Mouse (Mus musculus): ENCODE data around the gene Ttf1. TPM values are rescaled to one million over a fixed set of nuclear protein-coding genes. Genes with fewer than 3 reads are reported as not detected.
"Not testable (repeated sequence)": the region's sequence is repeated elsewhere in the genome, so short reads cannot be mapped to it uniquely, and the experiment has no call there.

Gene Ttf1
- polyA plus RNA-seq, 1 experiment from 2014 or later, result 9.5 TPM

- no peaks in the 10 kb centered on the region for H3K27me3 ChIP-seq (ENCODE audit: insufficient read depth, poor library complexity, severe bottlenecking)
- H3K4me1 ChIP-seq, result no peaks in the 10 kb centered on the region
- no peaks in the 10 kb centered on the region for H3K9me3 ChIP-seq
- H3K27ac ChIP-seq, result no peak overlapping the region
- H3K4me3 ChIP-seq, result no peak overlapping the region
- WGBS, result 79% methylated on average over 11 of the region's 11 CpGs
- H3K36me3 ChIP-seq, result peaks cover 90% of the 10 kb centered on the region
- DNase-seq (ENCODE audit: low spot score), result no peak
These were observed 15.4 kb downstream of the Ttf1 start for GRCm38 (mm10) chr2:29075331-29076070.

DNA sequence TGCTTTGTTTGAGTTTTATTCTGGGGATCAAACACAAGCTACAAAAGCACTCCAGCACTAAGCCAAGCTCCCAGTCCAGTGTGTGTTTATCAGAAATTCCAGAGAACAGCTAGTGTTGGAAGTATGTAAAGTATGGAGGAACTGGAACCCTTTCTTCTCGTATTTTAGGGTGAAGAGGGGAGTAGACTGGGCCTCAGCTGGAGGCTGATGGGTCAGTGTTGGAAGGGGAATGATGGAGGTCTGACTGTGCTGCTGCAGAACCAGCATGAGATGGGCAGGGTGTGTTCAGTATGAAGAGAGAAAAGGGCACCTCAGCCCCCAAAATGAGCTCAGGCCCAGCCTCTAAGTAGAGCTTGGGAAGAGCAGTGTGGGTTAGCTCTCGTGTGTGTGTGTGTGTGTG, 16.2 kb downstream of the Ttf1 start:
- Histone ChIP-seq H3K9me3 (no peaks in the 10 kb centered on the region), H3K36me3 (peaks cover 90% of the 10 kb centered on the region), H3K4me3 (no peak overlapping the region), H3K4me1 (no peaks in the 10 kb centered on the region), H3K27me3 (ENCODE audit: insufficient read depth, poor library complexity, severe bottlenecking) (no peaks in the 10 kb centered on the region), H3K27ac (no peak overlapping the region)
- 71% methylated on average over 2 of the region's 2 CpGs for WGBS
- DNase-seq (ENCODE audit: low spot score), result no peak

- H3K27ac ChIP-seq, result no peak overlapping the region
- no peaks in the 10 kb centered on the region for H3K9me3 ChIP-seq
- H3K27me3 ChIP-seq (ENCODE audit: insufficient read depth, poor library complexity, severe bottlenecking), result no peaks in the 10 kb centered on the region
- peaks cover 93% of the 10 kb centered on the region for H3K36me3 ChIP-seq
- peak; percentile 28 for DNase-seq (ENCODE audit: low spot score)
- H3K4me1 ChIP-seq, result no peaks in the 10 kb centered on the region
- no peak overlapping the region for H3K4me3 ChIP-seq
- 70% methylated on average over 3 of the region's 3 CpGs for WGBS
These were observed 21.9 kb downstream of the Ttf1 start for GRCm38 (mm10) chr2:29081965-29082364.

DNA sequence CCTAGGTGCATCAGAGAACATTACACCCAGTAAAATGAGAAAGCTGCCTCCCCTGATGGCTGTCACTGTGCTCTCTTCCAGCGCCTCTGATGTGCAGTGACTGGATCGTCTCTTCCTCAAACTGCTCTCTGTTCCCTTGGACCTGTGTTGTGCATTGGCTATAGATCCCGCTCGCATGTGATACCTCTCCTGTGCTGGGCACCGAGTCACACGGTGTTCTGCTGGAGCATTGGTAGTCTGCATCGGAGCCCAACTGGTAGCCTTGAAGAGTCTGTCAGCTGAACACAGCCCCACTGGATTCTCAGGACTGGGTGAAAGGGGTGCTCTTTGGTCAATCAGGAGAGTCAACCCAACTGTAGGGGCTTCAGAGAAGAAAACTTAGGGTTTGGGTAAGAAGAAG, 26.0 kb downstream of the Ttf1 start:
- H3K27me3 ChIP-seq (ENCODE audit: insufficient read depth, poor library complexity, severe bottlenecking), result no peaks in the 10 kb centered on the region
- H3K36me3 ChIP-seq, result peaks cover 66% of the 10 kb centered on the region
- peak; percentile 68 for DNase-seq (ENCODE audit: low spot score)
- H3K9me3 ChIP-seq, result no peaks in the 10 kb centered on the region
- 94% methylated on average over 7 of the region's 7 CpGs for WGBS
- no peaks in the 10 kb centered on the region for H3K4me1 ChIP-seq
- H3K4me3 ChIP-seq, result no peak overlapping the region
- H3K27ac ChIP-seq, result no peak overlapping the region

- WGBS, result 88% methylated on average over 6 of the region's 6 CpGs
- not testable (repeated sequence) for H3K27ac ChIP-seq; DNase-seq (ENCODE audit: low spot score); H3K27me3 ChIP-seq (ENCODE audit: insufficient read depth, poor library complexity, severe bottlenecking); H3K4me3 ChIP-seq; H3K9me3 ChIP-seq; H3K4me1 ChIP-seq
- H3K36me3 ChIP-seq, result peaks cover 34% of the 10 kb centered on the region
These were observed 29.2 kb downstream of the Ttf1 start for GRCm38 (mm10) chr2:29089276-29089675.

DNA sequence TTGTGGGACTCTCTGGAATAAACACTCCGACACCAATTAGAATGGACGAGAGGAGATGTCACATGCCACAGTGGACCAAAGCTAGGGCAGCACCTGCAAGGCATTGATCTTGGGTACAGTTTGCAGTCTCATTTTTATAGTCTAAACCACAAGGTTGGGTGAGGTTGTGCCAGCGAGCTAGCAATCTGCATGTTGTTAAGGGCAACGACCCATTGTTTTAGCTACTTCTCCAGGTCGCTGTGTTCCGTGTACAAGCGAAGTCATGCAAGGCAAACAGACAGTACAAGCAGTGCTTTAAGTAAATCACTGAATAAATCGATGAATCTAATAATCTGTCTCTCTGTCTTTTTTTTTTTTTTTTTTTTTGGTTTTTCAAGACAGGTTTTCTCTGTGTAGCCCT, 35.6 kb downstream of the Ttf1 start:
- Histone ChIP-seq H3K27ac (no peak overlapping the region), H3K4me1 (no peaks in the 10 kb centered on the region), H3K9me3 (no peaks in the 10 kb centered on the region), H3K36me3 (no peaks in the 10 kb centered on the region), H3K4me3 (no peak overlapping the region), H3K27me3 (ENCODE audit: insufficient read depth, poor library complexity, severe bottlenecking) (no peaks in the 10 kb centered on the region)
- WGBS, result 88% methylated on average over 8 of the region's 8 CpGs
- no peak for DNase-seq (ENCODE audit: low spot score)

DNA sequence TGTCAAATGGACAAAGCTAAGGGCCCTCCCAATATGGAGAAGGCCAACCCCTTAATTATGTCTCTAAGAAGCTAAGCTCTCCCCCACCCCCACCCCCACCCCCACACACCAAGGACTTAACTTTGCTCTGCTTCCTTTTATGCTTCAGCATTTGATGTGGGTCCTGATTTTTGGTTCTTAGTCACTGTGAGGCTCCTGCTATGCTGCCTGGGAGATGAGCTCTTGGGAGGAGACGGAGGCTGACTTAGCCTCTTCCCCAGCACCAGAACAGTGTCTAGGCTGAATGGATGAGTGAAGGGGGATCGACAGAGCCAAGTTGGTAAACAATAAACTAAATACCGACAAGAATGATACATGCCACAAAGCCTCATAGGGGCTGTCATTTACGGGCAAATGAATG, 36.7 kb downstream of the Ttf1 start:
- WGBS, result 64% methylated on average over 4 of the region's 4 CpGs
- no peaks in the 10 kb centered on the region for H3K27me3 ChIP-seq (ENCODE audit: insufficient read depth, poor library complexity, severe bottlenecking)
- no peaks in the 10 kb centered on the region for H3K9me3 ChIP-seq
- no peaks in the 10 kb centered on the region for H3K4me1 ChIP-seq
- no peak overlapping the region for H3K4me3 ChIP-seq
- no peak overlapping the region for H3K27ac ChIP-seq
- no peaks in the 10 kb centered on the region for H3K36me3 ChIP-seq
- no peak for DNase-seq (ENCODE audit: low spot score)

GRCm38 (mm10) chr2:29097465-29097864, 37.4 kb downstream of the Ttf1 start:
- Histone ChIP-seq H3K4me1 (no peaks in the 10 kb centered on the region), H3K27ac (no peak overlapping the region), H3K27me3 (ENCODE audit: insufficient read depth, poor library complexity, severe bottlenecking) (no peaks in the 10 kb centered on the region), H3K9me3 (no peaks in the 10 kb centered on the region), H3K36me3 (no peaks in the 10 kb centered on the region), H3K4me3 (no peak overlapping the region)
- no peak for DNase-seq (ENCODE audit: low spot score)
- 81% methylated on average over 3 of the region's 3 CpGs for WGBS

GRCm38 (mm10) chr2:29097955-29098354, 37.9 kb downstream of the Ttf1 start:
- H3K36me3 ChIP-seq; DNase-seq (ENCODE audit: low spot score); H3K9me3 ChIP-seq; H3K27me3 ChIP-seq (ENCODE audit: insufficient read depth, poor library complexity, severe bottlenecking); H3K27ac ChIP-seq; H3K4me1 ChIP-seq; H3K4me3 ChIP-seq: not testable (repeated sequence)
- WGBS, result 84% methylated on average over 5 of the region's 5 CpGs

DNA sequence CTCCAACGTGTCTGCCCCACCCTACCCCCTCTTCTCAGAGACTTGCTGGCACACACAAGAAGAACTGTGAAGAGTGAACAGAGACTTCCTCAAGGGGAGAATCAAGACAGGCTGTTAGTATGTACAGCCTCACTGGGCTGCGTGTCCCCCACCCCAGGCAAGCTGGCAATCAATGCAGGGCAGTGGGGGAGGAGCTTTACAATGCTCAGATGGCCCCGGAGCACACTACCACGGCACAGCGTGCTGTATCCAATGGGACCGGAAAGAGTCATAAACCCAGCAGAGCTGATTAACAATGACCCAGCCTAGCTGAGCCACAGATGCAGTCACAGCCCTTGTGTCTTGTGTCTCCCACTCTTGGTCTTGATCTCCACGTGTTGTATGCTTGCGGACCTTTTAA, 38.7 kb downstream of the Ttf1 start:
- DNase-seq (ENCODE audit: low spot score), result no peak
- Histone ChIP-seq H3K4me1 (no peaks in the 10 kb centered on the region), H3K27me3 (ENCODE audit: insufficient read depth, poor library complexity, severe bottlenecking) (no peaks in the 10 kb centered on the region), H3K9me3 (no peaks in the 10 kb centered on the region), H3K36me3 (no peaks in the 10 kb centered on the region), H3K27ac (no peak overlapping the region), H3K4me3 (no peak overlapping the region)
- WGBS, result 78% methylated on average over 8 of the region's 8 CpGs

DNA sequence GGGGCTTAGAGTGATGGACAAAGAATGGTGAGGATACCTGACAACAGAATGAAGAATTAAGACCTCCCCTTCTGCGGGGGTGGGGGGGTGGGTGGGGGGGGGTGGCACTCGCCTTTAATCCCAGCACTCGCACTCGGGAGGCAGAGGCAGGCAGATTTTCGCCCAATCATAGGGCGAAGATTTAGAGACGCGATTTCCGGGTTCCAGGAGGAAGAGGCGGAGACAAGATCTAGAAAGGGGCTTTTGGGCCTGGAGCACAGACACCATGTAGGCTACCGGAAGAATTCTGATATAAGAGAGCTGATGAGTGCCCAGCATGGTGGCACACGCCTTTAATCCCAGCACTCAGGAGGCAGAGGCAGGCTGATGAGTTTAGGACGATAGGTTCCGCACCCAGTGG, 39.6 kb downstream of the Ttf1 start:
- H3K27ac ChIP-seq, result no peak overlapping the region
- WGBS, result 88% methylated on average over 14 of the region's 14 CpGs
- no peak for DNase-seq (ENCODE audit: low spot score)
- no peaks in the 10 kb centered on the region for H3K4me1 ChIP-seq
- no peak overlapping the region for H3K4me3 ChIP-seq
- H3K27me3 ChIP-seq (ENCODE audit: insufficient read depth, poor library complexity, severe bottlenecking), result no peaks in the 10 kb centered on the region
- no peaks in the 10 kb centered on the region for H3K9me3 ChIP-seq
- no peaks in the 10 kb centered on the region for H3K36me3 ChIP-seq

- no peak for DNase-seq (ENCODE audit: low spot score)
- WGBS, result 71% methylated on average over 7 of the region's 7 CpGs
- no peaks in the 10 kb centered on the region for H3K36me3 ChIP-seq
- H3K9me3 ChIP-seq, result no peaks in the 10 kb centered on the region
- H3K4me1 ChIP-seq, result no peaks in the 10 kb centered on the region
- H3K4me3 ChIP-seq, result no peak overlapping the region
- H3K27me3 ChIP-seq (ENCODE audit: insufficient read depth, poor library complexity, severe bottlenecking), result no peaks in the 10 kb centered on the region
- H3K27ac ChIP-seq, result no peak overlapping the region
These were observed 40.9 kb downstream of the Ttf1 start for GRCm38 (mm10) chr2:29100822-29101534.

DNA sequence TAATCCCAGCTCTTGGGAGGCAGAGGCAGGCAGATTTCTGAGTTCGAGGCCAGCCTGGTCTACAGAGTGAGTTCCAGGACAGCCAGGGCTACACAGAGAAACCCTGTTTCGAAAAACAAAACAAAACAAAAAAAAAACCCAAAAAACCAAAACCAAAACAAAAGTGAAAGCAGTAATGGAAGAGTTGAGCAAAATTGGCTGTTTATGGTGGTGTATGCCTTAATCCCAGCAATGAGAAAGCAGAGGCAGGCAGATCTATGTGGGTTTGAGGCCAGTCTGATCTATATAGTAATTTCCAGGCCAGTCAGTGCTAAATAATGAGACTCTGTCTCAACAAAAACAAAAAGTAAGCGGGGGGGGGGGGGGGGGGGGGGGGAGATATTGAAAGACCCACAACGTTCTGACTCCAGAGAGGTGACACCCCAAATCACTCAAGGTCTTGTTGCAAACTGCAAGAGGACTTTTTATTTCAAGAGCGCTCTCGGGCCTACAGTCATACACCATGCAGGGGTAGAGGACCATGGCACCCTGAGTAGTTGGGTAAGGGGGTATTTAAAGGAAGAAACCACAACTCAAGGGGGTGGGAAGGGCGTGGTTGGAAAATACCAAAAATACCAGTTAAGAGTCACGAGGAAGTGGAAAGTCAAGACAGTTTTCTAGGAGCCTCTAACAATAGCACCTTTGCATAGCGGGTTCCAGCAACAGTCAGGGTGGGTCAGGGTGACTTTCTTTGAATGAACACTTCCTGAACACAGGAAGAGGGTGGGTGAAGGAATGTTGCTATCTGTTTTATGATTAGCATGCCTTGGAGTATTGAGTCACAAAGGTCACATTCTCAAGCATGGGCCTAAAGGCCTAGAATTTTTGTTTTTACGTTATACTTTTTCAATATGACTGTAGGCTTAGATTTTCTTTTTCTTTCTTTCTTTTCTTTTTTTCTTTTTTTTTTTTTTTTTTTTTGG, 42.6 kb downstream of the Ttf1 start:
- not testable (repeated sequence) for H3K36me3 ChIP-seq; H3K27me3 ChIP-seq (ENCODE audit: insufficient read depth, poor library complexity, severe bottlenecking); H3K9me3 ChIP-seq; H3K27ac ChIP-seq; DNase-seq (ENCODE audit: low spot score); H3K4me1 ChIP-seq; H3K4me3 ChIP-seq
- WGBS, result 75% methylated on average over 10 of the region's 10 CpGs

Data from heart, embryonic 10.5 days (tissue).